Mouse (Mus musculus) thymus, postnatal 25 days (tissue): Measurements from ENCODE around the gene Fndc7.

Experiments used
- DNase-seq: peaks from one replicate; pipeline ENCODE4 v3.0.0; 2022

Fndc7 gene

DNA sequence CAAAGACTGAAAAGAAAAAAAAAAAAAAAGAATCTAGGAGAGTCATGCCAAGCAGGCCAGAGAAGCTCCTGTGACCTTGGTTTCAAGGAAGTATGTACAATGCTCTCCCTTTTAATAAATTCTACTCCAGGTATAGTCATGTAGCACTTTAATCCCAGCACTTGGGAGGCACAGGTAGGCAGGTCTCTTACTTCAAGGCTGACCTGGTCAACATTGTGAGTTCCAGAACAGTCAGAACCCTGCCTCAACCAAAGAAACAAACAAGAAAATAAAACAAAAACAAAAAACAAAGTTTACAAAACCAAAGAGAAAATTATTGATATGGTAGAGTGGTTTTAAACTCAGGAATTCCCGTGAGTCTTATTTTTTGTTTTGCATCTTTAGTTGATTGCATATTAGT, at the start of gene Fndc7:
Gene Fndc7 (minus strand): TSS at position 101 of the 400 bp plus-strand sequence.
- no peak for DNase-seq

GRCm38 (mm10) chr3:108939573-108939972, 49.8 kb upstream of the Fndc7 start, which contains the start of gene Henmt1:
Gene Henmt1 (plus strand): TSS chr3:108939873.
- DNase-seq = no peak

- DNase-seq = no peak
These were observed 48.9 kb upstream of the Fndc7 start for GRCm38 (mm10) chr3:108938691-108939090.

DNA sequence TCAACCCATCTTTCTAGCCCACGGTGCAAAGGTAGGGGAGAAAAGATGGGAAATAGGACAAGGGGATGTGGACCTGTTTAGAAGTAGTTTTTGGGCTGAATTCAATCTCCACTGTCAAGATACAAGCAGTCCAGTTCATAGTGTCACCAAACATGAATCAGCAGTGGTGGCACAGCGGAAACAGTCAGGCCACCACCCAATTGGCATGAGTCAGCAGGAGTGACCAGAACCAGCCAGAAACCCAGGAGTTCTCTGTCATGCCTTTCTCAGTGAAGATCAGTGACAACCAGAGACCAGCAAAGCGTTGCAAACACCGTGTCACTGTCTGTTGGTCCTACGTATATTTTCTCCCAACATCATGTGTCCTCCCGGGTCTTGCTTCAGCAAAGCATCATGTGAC, 43.7 kb upstream of the Fndc7 start:
- no peak for DNase-seq

DNA sequence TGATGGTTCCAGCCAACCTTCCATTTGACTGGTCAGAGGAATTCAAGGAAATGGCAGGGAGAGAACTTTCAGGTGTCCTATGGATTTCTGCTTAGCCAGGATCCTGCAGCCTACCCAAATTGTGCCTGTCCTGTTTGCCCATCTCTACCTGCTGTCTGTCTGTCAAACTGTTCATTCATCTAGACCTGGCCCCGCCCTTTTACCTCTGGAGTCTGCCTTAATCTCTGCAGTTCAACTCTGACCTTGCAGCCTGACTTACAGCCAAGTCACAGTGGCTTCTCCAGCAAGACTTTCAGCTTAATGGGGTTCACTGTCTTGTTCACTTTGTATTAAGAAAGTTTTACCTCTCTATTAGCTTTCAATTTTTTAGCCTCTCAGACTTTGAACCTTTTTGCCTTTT, 36.5 kb upstream of the Fndc7 start:
- no peak for DNase-seq

DNA sequence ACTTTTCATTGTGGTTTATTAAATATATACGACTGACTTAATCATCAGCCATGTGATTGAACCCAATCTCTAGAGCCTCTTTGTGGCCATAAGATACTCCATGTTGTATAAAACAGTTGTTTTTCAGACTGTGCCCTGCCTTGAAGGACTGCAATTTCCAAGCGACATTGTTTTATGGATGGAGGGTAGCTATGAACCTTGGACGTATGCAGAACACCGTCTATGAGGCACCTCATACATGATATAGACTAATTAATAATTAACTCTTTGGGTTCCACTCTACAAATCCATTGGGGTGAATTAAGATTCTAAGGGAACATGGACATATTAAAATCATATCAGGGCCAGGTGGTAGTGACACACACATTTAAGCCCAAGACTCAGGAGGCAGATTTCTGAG, 35.9 kb upstream of the Fndc7 start:
- no peak for DNase-seq

GRCm38 (mm10) chr3:108921822-108922221, 32.0 kb upstream of the Fndc7 start:
- DNase-seq = no peak

- no peak for DNase-seq
These were observed 30.7 kb upstream of the Fndc7 start for GRCm38 (mm10) chr3:108920442-108921070.

DNA sequence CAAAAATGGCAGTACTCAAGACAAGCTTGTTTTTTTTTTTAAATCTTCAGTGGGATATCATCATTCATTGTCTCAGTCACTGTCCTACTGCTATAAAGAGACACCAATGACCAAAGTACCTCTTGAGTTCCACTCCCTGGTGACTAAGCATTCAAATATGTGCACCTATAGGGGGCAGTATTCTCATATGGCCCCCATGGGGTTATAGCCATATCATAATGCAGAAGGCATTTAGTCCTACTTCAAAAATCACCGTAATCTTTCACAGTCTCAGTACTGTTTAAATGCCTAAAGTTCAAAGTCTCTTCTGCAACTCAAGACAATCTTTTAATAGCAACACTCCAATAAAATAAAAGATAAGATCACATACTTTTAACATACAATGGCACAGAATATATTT, 29.0 kb upstream of the Fndc7 start:
- DNase-seq = no peak

GRCm38 (mm10) chr3:108917986-108918385, 28.2 kb upstream of the Fndc7 start:
- no peak for DNase-seq

DNA sequence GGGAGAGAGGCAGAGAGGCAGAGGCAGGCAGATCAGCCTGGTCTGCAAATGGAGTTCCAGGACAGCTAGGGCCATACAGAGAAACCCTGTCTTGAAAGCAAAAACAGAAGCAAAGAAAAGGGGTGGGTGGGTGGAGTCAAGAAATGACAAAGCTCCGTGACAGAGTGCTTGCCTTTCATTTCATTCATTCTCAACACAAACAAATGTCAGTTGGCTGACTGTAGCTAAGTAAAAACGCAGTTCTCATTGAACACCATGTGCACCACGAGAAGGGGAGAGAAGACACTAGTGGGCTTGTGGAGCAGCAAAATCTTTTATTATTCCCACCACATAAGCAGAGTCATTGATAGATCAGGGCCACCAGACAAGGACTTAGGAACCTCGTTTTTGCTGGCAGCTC, 27.0 kb upstream of the Fndc7 start:
- DNase-seq = no peak

GRCm38 (mm10) chr3:108915999-108916398, 26.2 kb upstream of the Fndc7 start:
- no peak for DNase-seq

GRCm38 (mm10) chr3:108911548-108912413, 22.0 kb upstream of the Fndc7 start, which contains the start of gene Prpf38b:
Gene Prpf38b (minus strand): TSS chr3:108911727.
- peak; percentile 94 for DNase-seq

- peak; percentile 87 for DNase-seq
These were observed 21.3 kb upstream of the Fndc7 start for GRCm38 (mm10) chr3:108911081-108911547.

- DNase-seq = peak; percentile 42
These were observed 20.7 kb upstream of the Fndc7 start for GRCm38 (mm10) chr3:108910303-108911080.

DNA sequence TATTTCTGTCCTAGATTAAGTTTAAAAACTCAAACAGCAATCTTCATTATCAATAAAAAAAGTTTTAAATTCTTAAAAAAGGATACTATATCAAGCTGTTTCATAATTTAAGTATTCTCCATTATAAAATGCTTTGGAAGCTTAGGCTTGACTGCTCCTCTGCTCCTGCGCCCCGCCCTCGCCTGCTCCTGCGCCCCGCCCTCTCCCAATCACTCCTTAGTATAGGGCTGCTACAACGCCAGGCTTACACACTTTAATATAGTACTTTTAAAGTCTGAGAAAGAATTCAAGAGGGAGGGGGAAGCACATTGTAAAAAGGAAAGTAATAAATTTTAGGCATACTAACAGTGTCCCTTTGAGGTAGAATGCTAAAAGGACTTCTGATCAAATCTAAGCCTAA, 13.1 kb upstream of the Fndc7 start:
- DNase-seq = no peak

- no peak for DNase-seq
These were observed 12.2 kb upstream of the Fndc7 start for GRCm38 (mm10) chr3:108902038-108902437.

GRCm38 (mm10) chr3:108900681-108901080, 10.9 kb upstream of the Fndc7 start:
- no peak for DNase-seq

DNA sequence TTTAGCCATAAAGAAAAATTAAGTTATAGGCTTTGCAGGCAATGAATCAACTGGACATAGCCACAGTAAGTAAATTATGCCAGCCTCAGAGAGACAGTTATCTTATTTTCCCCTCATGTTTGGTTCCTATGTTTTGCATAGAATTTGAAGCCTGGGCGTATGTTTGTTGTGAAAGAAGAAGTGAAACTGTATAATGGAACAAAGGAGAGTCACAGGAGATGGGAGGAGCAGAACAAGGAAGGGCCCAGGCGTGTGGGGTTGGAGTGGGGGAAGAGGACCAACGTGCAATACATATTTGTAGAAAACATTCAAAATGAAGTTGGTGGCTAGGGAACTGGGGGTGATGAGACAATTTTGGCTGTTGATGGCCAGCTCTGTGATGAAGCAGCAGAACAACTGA, 10.3 kb upstream of the Fndc7 start:
- DNase-seq = no peak

GRCm38 (mm10) chr3:108898640-108899039, 8.8 kb upstream of the Fndc7 start:
- DNase-seq = no peak

GRCm38 (mm10) chr3:108892914-108893313, 3.1 kb upstream of the Fndc7 start:
- DNase-seq = no peak

DNA sequence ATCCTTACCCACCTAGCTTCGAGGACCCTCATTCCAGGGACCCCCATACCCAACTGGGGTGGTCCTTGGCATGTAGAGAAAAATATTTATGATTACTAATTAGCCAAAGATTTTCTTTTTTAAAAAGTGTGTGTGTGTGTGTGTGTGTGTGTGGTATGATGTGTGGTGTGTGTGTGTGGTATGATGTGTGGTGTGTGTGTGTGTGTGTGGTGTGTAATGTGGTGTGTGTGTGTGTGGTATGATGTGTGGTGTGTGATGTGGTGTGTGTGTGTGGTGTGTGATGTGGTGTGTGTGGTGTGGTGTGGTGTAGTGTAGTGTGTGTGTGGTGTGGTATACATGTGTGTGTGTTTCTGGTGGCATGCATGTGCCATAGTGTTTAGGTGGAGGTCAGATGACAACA, 2.3 kb upstream of the Fndc7 start:
- DNase-seq = no peak

- no peak for DNase-seq
These were observed 2.2 kb downstream of the Fndc7 start for GRCm38 (mm10) chr3:108887618-108887975.
